Mouse (Mus musculus): ENCODE measurements around the gene Zglp1. TPM values are rescaled to one million over a fixed set of nuclear protein-coding genes. Genes with fewer than 3 reads are reported as not detected.

Gene Zglp1
- polyA plus RNA-seq, 2 experiments, result 0.21 TPM; not detected in 1

GRCm38 (mm10) chr9:21017177-21017575 lies 49.7 kb downstream of the Zglp1 start:
- 18% methylated on average over 4 of the region's 4 CpGs for WGBS (ENCODE audit: insufficient replicate concordance)
- no peak for TF ChIP-seq EP300 (IDR thresholded peaks at IDR 0.05; ENCODE audit: low read depth)
- TF ChIP-seq CTCF (IDR thresholded peaks at IDR 0.05; ENCODE audit: low read depth), result no peak
- DNase-seq (ENCODE audit: low read depth in 3 of 3, low spot score in 3 of 3), result no peak
- H3K9ac ChIP-seq (replicated peaks), result no peak overlapping the region
- peak overlapping the region; percentile 8 to 53; a peak in 1 of 4 replicates for H3K4me3 ChIP-seq (ENCODE audit: insufficient read depth in 1 of 2, low read depth in 2 of 2, low read length in 2 of 2)
- peak overlapping the region; percentile 49 for H3K4me2 ChIP-seq (ENCODE audit: low read depth)
- no peaks in the 10 kb centered on the region for H3K36me3 ChIP-seq (replicated peaks; ENCODE audit: control insufficient read depth, insufficient read depth, low read depth)
- peaks cover 34% of the 10 kb centered on the region for H3K27me3 ChIP-seq (ENCODE audit: control insufficient read depth, insufficient read depth, low read length)
- no peak overlapping the region for H3K27ac ChIP-seq
- ATAC-seq (ENCODE audit: insufficient read depth), result no peak
- no peaks in the 10 kb centered on the region for H3K9me3 ChIP-seq (ENCODE audit: control insufficient read depth, low read length)
- peaks cover 3 to 19% of the 10 kb centered on the region in 2 experiments; a peak in 3 of 4 replicates for H3K4me1 ChIP-seq (replicated peaks; ENCODE audit: control insufficient read depth in 2 of 2, insufficient read depth in 2 of 2, low read length in 1 of 2)

- peaks cover 34% of the 10 kb centered on the region for H3K27me3 ChIP-seq (ENCODE audit: control insufficient read depth, insufficient read depth, low read length)
- no peak for ATAC-seq (ENCODE audit: insufficient read depth)
- WGBS (ENCODE audit: insufficient replicate concordance), result 3% methylated on average over 17 of the region's 17 CpGs
- DNase-seq (ENCODE audit: low read depth in 3 of 3, low spot score in 3 of 3), result no peak
- H3K4me3 ChIP-seq (ENCODE audit: insufficient read depth in 1 of 2, low read depth in 2 of 2, low read length in 2 of 2), result peak overlapping the region; percentile 48 to 53
- no peak overlapping the region; the same call in 1 of the 2 replicates for H3K9ac ChIP-seq (replicated peaks)
- TF ChIP-seq CTCF (IDR thresholded peaks at IDR 0.05; ENCODE audit: low read depth) (no peak), EP300 (IDR thresholded peaks at IDR 0.05; ENCODE audit: low read depth) (no peak)
- H3K36me3 ChIP-seq (replicated peaks; ENCODE audit: control insufficient read depth, insufficient read depth, low read depth), result no peaks in the 10 kb centered on the region
- H3K4me1 ChIP-seq (replicated peaks; ENCODE audit: control insufficient read depth in 2 of 2, insufficient read depth in 2 of 2, low read length in 1 of 2), result peaks cover 7 to 25% of the 10 kb centered on the region in 2 experiments
- no peaks in the 10 kb centered on the region for H3K9me3 ChIP-seq (ENCODE audit: control insufficient read depth, low read length)
- H3K4me2 ChIP-seq (ENCODE audit: low read depth), result peak overlapping the region; percentile 49
- H3K27ac ChIP-seq, result no peak overlapping the region
Measured at GRCm38 (mm10) chr9:21016331-21017176, 50.3 kb downstream of the Zglp1 start.

DNA sequence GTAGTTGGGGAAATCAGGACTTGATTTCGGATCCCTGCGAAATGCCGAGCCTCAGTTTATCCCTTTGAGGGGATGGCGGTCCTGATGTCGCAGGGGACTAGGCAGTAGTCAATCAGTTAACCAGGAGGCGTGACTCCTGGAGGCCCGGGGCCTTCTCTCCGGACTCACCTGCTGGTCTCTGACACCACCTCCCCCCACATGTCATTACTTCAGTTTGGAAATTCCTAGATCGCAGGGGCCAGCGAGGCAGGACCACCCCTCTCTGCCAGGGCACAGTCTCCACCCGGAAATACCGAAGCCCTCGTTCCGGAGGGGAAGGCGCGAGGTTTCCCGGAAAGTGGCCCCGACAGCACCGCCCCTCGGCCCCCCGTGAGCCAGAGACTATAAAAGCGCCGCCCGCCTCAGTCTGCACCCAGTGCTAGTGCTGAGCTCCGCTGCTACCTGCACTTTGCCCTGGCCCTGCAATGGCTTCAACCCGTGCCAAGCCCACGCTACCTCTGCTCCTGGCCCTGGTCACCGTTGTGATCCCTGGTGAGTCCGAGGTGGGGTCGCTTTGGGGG lies 51.2 kb downstream of the Zglp1 start, which contains the start of gene Icam1:
TSS of gene Icam1 (plus strand) at position 415 of the 560 bp plus-strand sequence.
- Histone ChIP-seq H3K9ac (replicated peaks) (peak within 1 kb of the TSS; percentile 34), H3K27me3 (ENCODE audit: control insufficient read depth, insufficient read depth, low read length) (peaks cover 34% of the 10 kb centered on the region)
- DNase-seq (ENCODE audit: low read depth in 3 of 3, low spot score in 3 of 3), result peak in 1 of 3 experiments; percentile 37

GRCm38 (mm10) chr9:21014691-21015570 lies 52.0 kb downstream of the Zglp1 start:
- H3K9me3 ChIP-seq (ENCODE audit: control insufficient read depth, low read length), result no peaks in the 10 kb centered on the region
- 2% methylated on average over 29 of the region's 29 CpGs for WGBS (ENCODE audit: insufficient replicate concordance)
- no peak for DNase-seq (ENCODE audit: low read depth in 3 of 3, low spot score in 3 of 3)
- ATAC-seq (ENCODE audit: insufficient read depth), result peak; percentile 14
- H3K4me2 ChIP-seq (ENCODE audit: low read depth), result peak overlapping the region; percentile 49
- no peak overlapping the region for H3K27ac ChIP-seq
- TF ChIP-seq EP300 (IDR thresholded peaks at IDR 0.05; ENCODE audit: low read depth) (no peak), CTCF (IDR thresholded peaks at IDR 0.05; ENCODE audit: low read depth) (0 out of 2 replicates have a peak, but pooled peaks have one; percentile 5)
- no peak overlapping the region for H3K9ac ChIP-seq (replicated peaks)
- H3K4me3 ChIP-seq (ENCODE audit: insufficient read depth in 1 of 2, low read depth in 2 of 2, low read length in 2 of 2), result peak overlapping the region; percentile 48 to 53
- peaks cover 34% of the 10 kb centered on the region for H3K27me3 ChIP-seq (ENCODE audit: control insufficient read depth, insufficient read depth, low read length)
- H3K4me1 ChIP-seq (replicated peaks; ENCODE audit: control insufficient read depth in 2 of 2, insufficient read depth in 2 of 2, low read length in 1 of 2), result peaks cover 8 to 28% of the 10 kb centered on the region in 2 experiments
- no peaks in the 10 kb centered on the region for H3K36me3 ChIP-seq (replicated peaks; ENCODE audit: control insufficient read depth, insufficient read depth, low read depth)

More for the DNA sequence above, 51.2 kb downstream of the Zglp1 start, which contains the start of gene Icam1:
- Histone ChIP-seq H3K9me3 (ENCODE audit: control insufficient read depth, low read length) (no peaks in the 10 kb centered on the region), H3K27ac (no peak within 1 kb of the TSS), H3K4me3 (ENCODE audit: insufficient read depth in 1 of 2, low read depth in 2 of 2, low read length in 2 of 2) (peak within 1 kb of the TSS; percentile 48 to 53), H3K4me1 (replicated peaks; ENCODE audit: control insufficient read depth in 2 of 2, insufficient read depth in 2 of 2, low read length in 1 of 2) (peaks cover 8 to 26% of the 10 kb centered on the region in 2 experiments), H3K4me2 (ENCODE audit: low read depth) (peak within 1 kb of the TSS; percentile 49), H3K36me3 (replicated peaks; ENCODE audit: control insufficient read depth, insufficient read depth, low read depth) (no peaks in the 10 kb centered on the region)
- peak; percentile 57 for ATAC-seq (ENCODE audit: insufficient read depth)
- under 1% methylated on average over 30 of the region's 30 CpGs for WGBS (ENCODE audit: insufficient replicate concordance)
- TF ChIP-seq EP300 (IDR thresholded peaks at IDR 0.05; ENCODE audit: low read depth), result no peak
- no peak for TF ChIP-seq CTCF (IDR thresholded peaks at IDR 0.05; ENCODE audit: low read depth)

MicroRNAs encoded within 50 kb of the gene (microRNA counts, 519-probe panel; counts per million panel counts)
- microRNA mmu-miR-1900, result 69.9 counts per million

Small RNAs within 50 kb of the gene (microRNA-seq; reads per million reads assigned to microRNA genes)
- gene Mir1900 (not detected), gene Mir7082 (not detected)

Other genes with a start within 250 kb of the Zglp1 start
- not detected in 2 replicates for gene Rdh8, start 248.6 kb downstream of the Zglp1 start, polyA plus RNA-seq (2012; rRNA removed)
- gene Rdh8, start 248.6 kb downstream of the Zglp1 start, polyA plus RNA-seq (2014; fragmentation: Nextera tagmentation; extraction: Ambion mirVana), result not detected in 2 replicates
- gene A230050P20Rik, start 198.5 kb downstream of the Zglp1 start, polyA plus RNA-seq (2012; rRNA removed), result 11.5 and 13.0 TPM in 2 replicates
- gene A230050P20Rik, start 198.5 kb downstream of the Zglp1 start, polyA plus RNA-seq (2014; fragmentation: Nextera tagmentation; extraction: Ambion mirVana), result 1.1 and 1.7 TPM in 2 replicates
- 8.1 and 9.3 TPM in 2 replicates for gene Angptl6, start 187.4 kb downstream of the Zglp1 start, polyA plus RNA-seq (2012; rRNA removed)
- gene Angptl6, start 187.4 kb downstream of the Zglp1 start, polyA plus RNA-seq (2014; fragmentation: Nextera tagmentation; extraction: Ambion mirVana), result 6.8 and 7.6 TPM in 2 replicates
- gene Ppan, start 178.9 kb downstream of the Zglp1 start, polyA plus RNA-seq (2012; rRNA removed), result 70.6 and 84.8 TPM in 2 replicates
- gene Ppan, start 178.9 kb downstream of the Zglp1 start, polyA plus RNA-seq (2014; fragmentation: Nextera tagmentation; extraction: Ambion mirVana), result 50.2 and 56.1 TPM in 2 replicates
- 74.2 and 104 TPM in 2 replicates for gene Eif3g, start 168.5 kb downstream of the Zglp1 start, polyA plus RNA-seq (2012; rRNA removed)
- 170 and 181 TPM in 2 replicates for gene Eif3g, start 168.5 kb downstream of the Zglp1 start, polyA plus RNA-seq (2014; fragmentation: Nextera tagmentation; extraction: Ambion mirVana)
- gene Dnmt1, start 107.2 kb downstream of the Zglp1 start, polyA plus RNA-seq (2012; rRNA removed), result 47.6 and 55.9 TPM in 2 replicates
- 43.1 and 48.6 TPM in 2 replicates for gene Dnmt1, start 107.2 kb downstream of the Zglp1 start, polyA plus RNA-seq (2014; fragmentation: Nextera tagmentation; extraction: Ambion mirVana)
- gene S1pr2, start 90.3 kb downstream of the Zglp1 start, polyA plus RNA-seq (2012; rRNA removed), result 1.2 and 1.3 TPM in 2 replicates
- 2.3 and 3.0 TPM in 2 replicates for gene S1pr2, start 90.3 kb downstream of the Zglp1 start, polyA plus RNA-seq (2014; fragmentation: Nextera tagmentation; extraction: Ambion mirVana)
- 36.5 and 36.7 TPM in 2 replicates for gene Mrpl4, start 64.4 kb downstream of the Zglp1 start, polyA plus RNA-seq (2012; rRNA removed)
- gene Mrpl4, start 64.4 kb downstream of the Zglp1 start, polyA plus RNA-seq (2014; fragmentation: Nextera tagmentation; extraction: Ambion mirVana), result 61.3 and 67.7 TPM in 2 replicates
- gene Icam1, start 51.1 kb downstream of the Zglp1 start, polyA plus RNA-seq (2012; rRNA removed), result 5.4 and 6.9 TPM in 2 replicates
- 7.9 and 9.1 TPM in 2 replicates for gene Icam1, start 51.1 kb downstream of the Zglp1 start, polyA plus RNA-seq (2014; fragmentation: Nextera tagmentation; extraction: Ambion mirVana)
- gene Icam4, start 37.7 kb downstream of the Zglp1 start, polyA plus RNA-seq (2012; rRNA removed), result 61.8 and 64.1 TPM in 2 replicates
- 204 and 223 TPM in 2 replicates for gene Icam4, start 37.7 kb downstream of the Zglp1 start, polyA plus RNA-seq (2014; fragmentation: Nextera tagmentation; extraction: Ambion mirVana)
- 0.70 and 0.87 TPM in 2 replicates for gene Icam5, start 35.0 kb downstream of the Zglp1 start, polyA plus RNA-seq (2012; rRNA removed)
- 0.20 and 0.28 TPM in 2 replicates for gene Icam5, start 35.0 kb downstream of the Zglp1 start, polyA plus RNA-seq (2014; fragmentation: Nextera tagmentation; extraction: Ambion mirVana)
- gene Gm49373, start 6.0 kb upstream of the Zglp1 start, polyA plus RNA-seq (2012; rRNA removed), result 0.47 and 0.94 TPM in 2 replicates
- 0.32 and 0.46 TPM in 2 replicates for gene Gm49373, start 6.0 kb upstream of the Zglp1 start, polyA plus RNA-seq (2014; fragmentation: Nextera tagmentation; extraction: Ambion mirVana)
- gene Fdx1l, start 6.5 kb upstream of the Zglp1 start, polyA plus RNA-seq (2012; rRNA removed), result 27.5 and 31.1 TPM in 2 replicates
- 37.3 and 37.9 TPM in 2 replicates for gene Fdx1l, start 6.5 kb upstream of the Zglp1 start, polyA plus RNA-seq (2014; fragmentation: Nextera tagmentation; extraction: Ambion mirVana)
- 2.4 and 5.6 TPM in 2 replicates for gene Gm38431, start 24.9 kb upstream of the Zglp1 start, polyA plus RNA-seq (2012; rRNA removed)
- gene Gm38431, start 24.9 kb upstream of the Zglp1 start, polyA plus RNA-seq (2014; fragmentation: Nextera tagmentation; extraction: Ambion mirVana), result 0.91 and 1.5 TPM in 2 replicates
- 21.4 and 23.4 TPM in 2 replicates for gene Raver1, start 24.9 kb upstream of the Zglp1 start, polyA plus RNA-seq (2012; rRNA removed)
- 23.4 and 28.4 TPM in 2 replicates for gene Raver1, start 24.9 kb upstream of the Zglp1 start, polyA plus RNA-seq (2014; fragmentation: Nextera tagmentation; extraction: Ambion mirVana)
- gene Tyk2, start 64.2 kb upstream of the Zglp1 start, polyA plus RNA-seq (2012; rRNA removed), result 5.7 and 6.2 TPM in 2 replicates
- gene Tyk2, start 64.2 kb upstream of the Zglp1 start, polyA plus RNA-seq (2014; fragmentation: Nextera tagmentation; extraction: Ambion mirVana), result 4.0 and 5.1 TPM in 2 replicates
- gene Cdc37, start 82.9 kb upstream of the Zglp1 start, polyA plus RNA-seq (2012; rRNA removed), result 36.8 and 123 TPM in 2 replicates
- 118 and 129 TPM in 2 replicates for gene Cdc37, start 82.9 kb upstream of the Zglp1 start, polyA plus RNA-seq (2014; fragmentation: Nextera tagmentation; extraction: Ambion mirVana)
- 1.3 and 1.4 TPM in 2 replicates for gene Pde4a, start 98.6 kb upstream of the Zglp1 start, polyA plus RNA-seq (2012; rRNA removed)
- 1.1 and 1.4 TPM in 2 replicates for gene Pde4a, start 98.6 kb upstream of the Zglp1 start, polyA plus RNA-seq (2014; fragmentation: Nextera tagmentation; extraction: Ambion mirVana)
- gene Keap1, start 172.3 kb upstream of the Zglp1 start, polyA plus RNA-seq (2012; rRNA removed), result 15.1 and 15.8 TPM in 2 replicates
- gene Keap1, start 172.3 kb upstream of the Zglp1 start, polyA plus RNA-seq (2014; fragmentation: Nextera tagmentation; extraction: Ambion mirVana), result 15.6 and 16.4 TPM in 2 replicates
- 0.06 TPM in 2 replicates for gene S1pr5, start 181.3 kb upstream of the Zglp1 start, polyA plus RNA-seq (2012; rRNA removed)
- 0.09 and 0.10 TPM in 2 replicates for gene S1pr5, start 181.3 kb upstream of the Zglp1 start, polyA plus RNA-seq (2014; fragmentation: Nextera tagmentation; extraction: Ambion mirVana)
- 21.5 and 38.9 TPM in 2 replicates for gene Atg4d, start 198.2 kb upstream of the Zglp1 start, polyA plus RNA-seq (2012; rRNA removed)
- 69.3 and 78.1 TPM in 2 replicates for gene Atg4d, start 198.2 kb upstream of the Zglp1 start, polyA plus RNA-seq (2014; fragmentation: Nextera tagmentation; extraction: Ambion mirVana)
- 14.4 and 21.9 TPM in 2 replicates for gene Kri1, start 220.9 kb upstream of the Zglp1 start, polyA plus RNA-seq (2012; rRNA removed)
- 3.9 and 5.0 TPM in 2 replicates for gene Kri1, start 220.9 kb upstream of the Zglp1 start, polyA plus RNA-seq (2014; fragmentation: Nextera tagmentation; extraction: Ambion mirVana)
- gene Cdkn2d, start 224.3 kb upstream of the Zglp1 start, polyA plus RNA-seq (2012; rRNA removed), result 70.5 and 74.4 TPM in 2 replicates
- 116 and 119 TPM in 2 replicates for gene Cdkn2d, start 224.3 kb upstream of the Zglp1 start, polyA plus RNA-seq (2014; fragmentation: Nextera tagmentation; extraction: Ambion mirVana)
- gene Ap1m2, start 245.2 kb upstream of the Zglp1 start, polyA plus RNA-seq (2012; rRNA removed), result 0.06 and 0.07 TPM in 2 replicates
- gene Ap1m2, start 245.2 kb upstream of the Zglp1 start, polyA plus RNA-seq (2014; fragmentation: Nextera tagmentation; extraction: Ambion mirVana), result 0.16 and 0.24 TPM in 2 replicates

Data from liver, embryonic 14.5 days (tissue).